Mouse (Mus musculus) bone marrow macrophage, adult 2 months (primary cell): ENCODE measurements around the gene Tubb1.

Source experiments
- CTCF ChIP-seq: IDR thresholded peaks from 2 replicates; pipeline ENCODE4 v1.5.1; 2012; ENCODE audit warnings: low read depth, mild to moderate bottlenecking, low read length, moderate library complexity
- POLR2A ChIP-seq: IDR thresholded peaks from 2 replicates; pipeline ENCODE4 v1.6.1; 2012; ENCODE audit warnings: mild to moderate bottlenecking, low read depth, low read length, borderline replicate concordance

DNA sequence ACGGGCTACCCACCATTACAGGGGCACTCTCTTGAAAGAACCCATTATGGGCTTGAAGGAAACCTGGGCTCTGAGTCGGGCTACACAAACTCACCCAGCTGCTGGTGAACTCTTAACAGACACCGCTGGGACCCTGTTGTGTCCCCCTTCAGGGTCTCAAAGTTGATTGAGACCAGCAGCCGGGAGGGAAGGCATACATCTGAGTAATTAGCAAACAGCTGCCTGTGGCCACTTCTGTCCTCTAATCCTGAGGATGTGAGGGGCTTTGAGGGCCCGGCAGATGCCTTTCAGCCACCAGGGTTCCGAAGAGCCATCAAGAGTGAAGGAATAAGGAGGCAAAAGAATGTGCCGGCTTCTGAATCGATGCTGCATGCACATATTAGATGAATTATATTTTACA, 3.6 kb upstream of the Tubb1 start:
- TF ChIP-seq CTCF (no peak), POLR2A (no peak)
